Comparison of ENCODE assay signal across 26 mouse cellular contexts in the genomic region with DNA sequence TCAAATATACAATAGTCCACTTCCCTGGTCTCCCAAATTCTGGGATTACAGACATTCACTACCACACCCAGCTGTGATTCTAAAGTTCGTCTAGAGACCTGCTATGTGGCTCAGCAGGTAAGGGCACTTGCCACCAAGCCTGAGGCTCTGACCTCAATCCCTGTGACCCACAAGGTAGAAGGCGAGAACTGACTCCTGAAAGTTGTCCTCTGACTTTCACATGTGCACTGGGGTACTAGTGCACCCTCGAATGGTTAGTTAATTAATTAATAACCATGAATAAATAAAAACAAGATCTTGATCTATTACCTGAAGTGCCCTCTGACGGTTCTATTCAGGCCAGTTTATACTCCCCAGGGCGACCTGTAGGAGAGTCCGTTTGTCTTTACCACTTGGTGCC. TPM values are rescaled to one million over a fixed set of nuclear protein-coding genes. Genes with fewer than 3 reads are reported as not detected.
DNase-seq lines count a peak whose midpoint lies in the region; ATAC-seq and TF ChIP-seq lines count a peak whose summit lies in the region.
"Had no signal": no experiment of that assay in that cellular context is flagged by ENCODE, and none has a peak within 500 bp of the region (broad histone marks: within the 10 kb centered on the region; RNA-seq: fewer than 3 reads in every experiment).

No protein-coding gene starts in this region.

- no peak overlapping the region for H3K9ac ChIP-seq in forebrain, embryonic 11.5 days (ENCODE audit: low read length)
- H3K9ac ChIP-seq in forebrain, embryonic 12.5 days, result no peak overlapping the region
- H3K9ac ChIP-seq in intestine, embryonic 14.5 days (ENCODE audit: low read length), result no peak overlapping the region
- H3K9ac ChIP-seq in intestine, postnatal 0 days (ENCODE audit: low read depth, low read length), result no peak overlapping the region
- H3K9ac ChIP-seq: embryonic facial prominence, embryonic 13.5 days; forebrain, postnatal 0 days; hindbrain, embryonic 12.5 days had no signal

- H3K27me3 ChIP-seq in forebrain, embryonic 11.5 days (ENCODE audit: control insufficient read depth, insufficient read depth, low read length), result no peaks in the 10 kb centered on the region
- H3K27me3 ChIP-seq in forebrain, embryonic 12.5 days, result no peaks in the 10 kb centered on the region
- H3K27me3 ChIP-seq in intestine, embryonic 14.5 days (replicated peaks; ENCODE audit: control insufficient read depth, insufficient read depth, low read length), result no peaks in the 10 kb centered on the region
- no peaks in the 10 kb centered on the region for H3K27me3 ChIP-seq in intestine, postnatal 0 days (replicated peaks; ENCODE audit: control insufficient read depth, insufficient read depth, low read length)
- H3K27me3 ChIP-seq in limb, embryonic 10.5 days (ENCODE audit: low read depth, poor library complexity, severe bottlenecking), result no peaks in the 10 kb centered on the region
- H3K27me3 ChIP-seq: embryonic facial prominence, embryonic 13.5 days; hindbrain, embryonic 12.5 days had no signal

- no peak overlapping the region for H3K4me2 ChIP-seq in forebrain, embryonic 11.5 days (ENCODE audit: low read depth, low read length, severe bottlenecking)
- H3K4me2 ChIP-seq in forebrain, embryonic 12.5 days, result no peak overlapping the region
- H3K4me2 ChIP-seq in intestine, embryonic 14.5 days (ENCODE audit: low read length), result no peak overlapping the region
- H3K4me2 ChIP-seq in intestine, postnatal 0 days (replicated peaks; ENCODE audit: low read depth), result no peak overlapping the region
- H3K4me2 ChIP-seq: embryonic facial prominence, embryonic 13.5 days; heart, embryonic 11.5 days; hindbrain, embryonic 12.5 days had no signal

- peak; percentile 27 for DNase-seq in forebrain, embryonic 11.5 days (ENCODE audit: low spot score)
- DNase-seq in kidney, adult 8-10 months, result peak; percentile 25 to 31
- no peak for DNase-seq in kidney, postnatal 14 days
- no peak for DNase-seq in intestine, embryonic 14.5 days (ENCODE audit: low spot score)
- no peak for DNase-seq in limb, embryonic 10.5 days (ENCODE audit: low spot score)
- DNase-seq in urinary bladder, postnatal 10 days (ENCODE audit: low spot score), result no peak
- DNase-seq: adrenal gland, adult 8-10 months; adrenal gland, postnatal 25 days; cerebellum, adult 11-12 months; cerebellum, adult 8-10 months; cerebellum, postnatal 10 days; cerebellum, postnatal 36 days; embryo, embryonic 11 days; forebrain, postnatal 0 days; gastrocnemius, adult 2 months; gastrocnemius, postnatal 14 days; heart, adult 11 months had no signal

- no peak for ATAC-seq in forebrain, embryonic 11.5 days (replicated peaks; ENCODE audit: low FRiP score)
- ATAC-seq in forebrain, embryonic 12.5 days (ENCODE audit: low FRiP score), result no peak
- 0 out of 2 replicates have a peak, but pooled peaks have one; percentile 16 for ATAC-seq in intestine, embryonic 14.5 days (replicated peaks; ENCODE audit: low FRiP score, low TSS enrichment, low read depth)
- 0 out of 2 replicates have a peak, but pooled peaks have one; percentile 31 for ATAC-seq in intestine, postnatal 0 days
- ATAC-seq: activated CD4-positive, CD25-positive, alpha-beta regulatory T cell, adult 4 months; forebrain, embryonic 14.5 days; forebrain, postnatal 0 days had no signal

- peaks cover 3% of the 10 kb centered on the region; the same call in 1 of the 2 replicates for H3K36me3 ChIP-seq in forebrain, embryonic 11.5 days (ENCODE audit: control insufficient read depth, insufficient read depth, low read length)
- H3K36me3 ChIP-seq in forebrain, embryonic 12.5 days (replicated peaks), result peaks cover 57% of the 10 kb centered on the region
- peaks cover 84% of the 10 kb centered on the region for H3K36me3 ChIP-seq in intestine, embryonic 14.5 days (ENCODE audit: control insufficient read depth, insufficient read depth, low read length)
- peaks cover 77% of the 10 kb centered on the region for H3K36me3 ChIP-seq in intestine, postnatal 0 days (ENCODE audit: control insufficient read depth, insufficient read depth)
- H3K36me3 ChIP-seq in limb, embryonic 10.5 days, result peaks cover 87% of the 10 kb centered on the region

- no peak overlapping the region for H3K27ac ChIP-seq in forebrain, embryonic 11.5 days (ENCODE audit: low read depth, low read length)
- H3K27ac ChIP-seq in forebrain, embryonic 12.5 days, result no peak overlapping the region
- H3K27ac ChIP-seq in intestine, embryonic 14.5 days (ENCODE audit: low read depth), result no peak overlapping the region
- H3K27ac ChIP-seq in intestine, postnatal 0 days (ENCODE audit: low read depth, low read length), result no peak overlapping the region
- H3K27ac ChIP-seq in limb, embryonic 10.5 days, result no peak overlapping the region
- H3K27ac ChIP-seq: embryonic facial prominence, embryonic 10.5 days; embryonic facial prominence, embryonic 13.5 days; gastrocnemius, adult 2 months; hindbrain, embryonic 12.5 days had no signal

- no peak overlapping the region for H3K4me3 ChIP-seq in forebrain, embryonic 11.5 days (ENCODE audit: low read depth, low read length)
- no peak overlapping the region for H3K4me3 ChIP-seq in forebrain, embryonic 12.5 days (replicated peaks)
- no peak overlapping the region for H3K4me3 ChIP-seq in intestine, embryonic 14.5 days (ENCODE audit: low read depth, low read length)
- no peak overlapping the region for H3K4me3 ChIP-seq in intestine, postnatal 0 days (ENCODE audit: low read depth, low read length)
- H3K4me3 ChIP-seq in limb, embryonic 10.5 days, result no peak overlapping the region
- H3K4me3 ChIP-seq: embryonic facial prominence, embryonic 10.5 days; embryonic facial prominence, embryonic 13.5 days; erythroblast, embryonic 14.5 days; gastrocnemius, adult 2 months; hindbrain, embryonic 12.5 days had no signal

- TF ChIP-seq CTCF in intestine, postnatal 0 days (IDR thresholded peaks at IDR 0.05; ENCODE audit: low read depth), result no peak

- no peaks in the 10 kb centered on the region for H3K4me1 ChIP-seq in forebrain, embryonic 11.5 days (replicated peaks; ENCODE audit: control insufficient read depth, insufficient read depth, low read length)
- H3K4me1 ChIP-seq in forebrain, embryonic 12.5 days, result no peaks in the 10 kb centered on the region
- H3K4me1 ChIP-seq in intestine, embryonic 14.5 days (replicated peaks; ENCODE audit: control insufficient read depth, insufficient read depth, low read length), result no peaks in the 10 kb centered on the region
- no peaks in the 10 kb centered on the region for H3K4me1 ChIP-seq in intestine, postnatal 0 days (replicated peaks; ENCODE audit: control insufficient read depth, insufficient read depth, low read length)
- H3K4me1 ChIP-seq in limb, embryonic 10.5 days, result no peaks in the 10 kb centered on the region
- H3K4me1 ChIP-seq: embryonic facial prominence, embryonic 10.5 days; embryonic facial prominence, embryonic 13.5 days; hindbrain, embryonic 12.5 days had no signal

- 86% methylated on average over 6 of the region's 6 CpGs for WGBS in forebrain, embryonic 11.5 days
- 88% methylated on average over 6 of the region's 6 CpGs for WGBS in forebrain, embryonic 12.5 days
- 79% methylated on average over 6 of the region's 6 CpGs for WGBS in intestine, embryonic 14.5 days
- WGBS in intestine, postnatal 0 days, result 50% methylated on average over 6 of the region's 6 CpGs
- 87% methylated on average over 6 of the region's 6 CpGs for WGBS in limb, embryonic 10.5 days

- no peaks in the 10 kb centered on the region for H3K9me3 ChIP-seq in forebrain, embryonic 11.5 days (ENCODE audit: control insufficient read depth, low read length)
- H3K9me3 ChIP-seq in forebrain, embryonic 12.5 days, result no peaks in the 10 kb centered on the region
- H3K9me3 ChIP-seq in intestine, embryonic 14.5 days (ENCODE audit: control insufficient read depth, low read length), result no peaks in the 10 kb centered on the region
- H3K9me3 ChIP-seq in intestine, postnatal 0 days (ENCODE audit: control insufficient read depth), result no peaks in the 10 kb centered on the region
- no peaks in the 10 kb centered on the region for H3K9me3 ChIP-seq in limb, embryonic 10.5 days (replicated peaks)
- H3K9me3 ChIP-seq: embryonic facial prominence, embryonic 10.5 days; embryonic facial prominence, embryonic 13.5 days; hindbrain, embryonic 12.5 days had no signal

RNA-seq across cellular contexts. Expression of gene Kif1c, which starts 12.9 kb away (rescaled TPM):
- 6.4 and 6.9 TPM in 2 replicates for polyA plus RNA-seq in forebrain, embryonic 11.5 days (2014; fragmentation: Nextera tagmentation; extraction: Ambion mirVana)
- 1.7 and 3.2 TPM in 2 replicates for polyA plus RNA-seq in forebrain, embryonic 12.5 days (2016; fragmentation: Nextera tagmentation; extraction: Ambion mirVana)
- 11.4 and 14.3 TPM in 2 replicates for polyA plus RNA-seq in intestine, embryonic 14.5 days (2014; fragmentation: Nextera tagmentation; extraction: Ambion mirVana)
- 4.4 and 5.4 TPM in 2 replicates for polyA plus RNA-seq in intestine, postnatal 0 days (2015; fragmentation: Nextera tagmentation; extraction: Ambion mirVana)
- polyA plus RNA-seq in limb, embryonic 10.5 days (2016; fragmentation: Nextera tagmentation; extraction: Ambion mirVana), result 2.0 and 2.2 TPM in 2 replicates

RNA-seq across cellular contexts. Expression of gene Inca1, which starts 13.3 kb away (rescaled TPM):
- 0.65 and 1.3 TPM in 2 replicates for polyA plus RNA-seq in forebrain, embryonic 11.5 days (2014; fragmentation: Nextera tagmentation; extraction: Ambion mirVana)
- polyA plus RNA-seq in forebrain, embryonic 12.5 days (2016; fragmentation: Nextera tagmentation; extraction: Ambion mirVana), result 0.55 and 0.96 TPM in 2 replicates
- polyA plus RNA-seq in intestine, embryonic 14.5 days (2014; fragmentation: Nextera tagmentation; extraction: Ambion mirVana), result 1.5 and 1.6 TPM in 2 replicates
- 2.8 and 3.3 TPM in 2 replicates for polyA plus RNA-seq in intestine, postnatal 0 days (2015; fragmentation: Nextera tagmentation; extraction: Ambion mirVana)
- polyA plus RNA-seq in limb, embryonic 10.5 days (2016; fragmentation: Nextera tagmentation; extraction: Ambion mirVana), result 1.1 and 1.2 TPM in 2 replicates
- polyA plus RNA-seq: erythroblast, embryonic 14.5 days had no signal

RNA-seq across cellular contexts. Expression of gene Camta2, which starts 25.3 kb away (rescaled TPM):
- 10.8 and 11.4 TPM in 2 replicates for polyA plus RNA-seq in forebrain, embryonic 11.5 days (2014; fragmentation: Nextera tagmentation; extraction: Ambion mirVana)
- 12.6 and 13.9 TPM in 2 replicates for polyA plus RNA-seq in forebrain, embryonic 12.5 days (2016; fragmentation: Nextera tagmentation; extraction: Ambion mirVana)
- polyA plus RNA-seq in intestine, embryonic 14.5 days (2014; fragmentation: Nextera tagmentation; extraction: Ambion mirVana), result 16.2 and 17.2 TPM in 2 replicates
- 11.7 and 12.3 TPM in 2 replicates for polyA plus RNA-seq in intestine, postnatal 0 days (2015; fragmentation: Nextera tagmentation; extraction: Ambion mirVana)
- 8.9 and 11.6 TPM in 2 replicates for polyA plus RNA-seq in limb, embryonic 10.5 days (2016; fragmentation: Nextera tagmentation; extraction: Ambion mirVana)

RNA-seq across cellular contexts. Expression of gene Spag7, which starts 44.0 kb away (rescaled TPM):
- 160 and 167 TPM in 2 replicates for polyA plus RNA-seq in forebrain, embryonic 11.5 days (2014; fragmentation: Nextera tagmentation; extraction: Ambion mirVana)
- polyA plus RNA-seq in forebrain, embryonic 12.5 days (2016; fragmentation: Nextera tagmentation; extraction: Ambion mirVana), result 144 and 149 TPM in 2 replicates
- polyA plus RNA-seq in intestine, embryonic 14.5 days (2014; fragmentation: Nextera tagmentation; extraction: Ambion mirVana), result 140 and 154 TPM in 2 replicates
- 61.3 and 66.2 TPM in 2 replicates for polyA plus RNA-seq in intestine, postnatal 0 days (2015; fragmentation: Nextera tagmentation; extraction: Ambion mirVana)
- 182 and 196 TPM in 2 replicates for polyA plus RNA-seq in limb, embryonic 10.5 days (2016; fragmentation: Nextera tagmentation; extraction: Ambion mirVana)

RNA-seq across cellular contexts. Expression of gene Zfp3, which starts 50.8 kb away (rescaled TPM):
- polyA plus RNA-seq in forebrain, embryonic 11.5 days (2014; fragmentation: Nextera tagmentation; extraction: Ambion mirVana), result 9.2 and 10.4 TPM in 2 replicates
- 10.7 and 11.4 TPM in 2 replicates for polyA plus RNA-seq in forebrain, embryonic 12.5 days (2016; fragmentation: Nextera tagmentation; extraction: Ambion mirVana)
- 6.1 and 6.2 TPM in 2 replicates for polyA plus RNA-seq in intestine, embryonic 14.5 days (2014; fragmentation: Nextera tagmentation; extraction: Ambion mirVana)
- 4.4 and 5.0 TPM in 2 replicates for polyA plus RNA-seq in intestine, postnatal 0 days (2015; fragmentation: Nextera tagmentation; extraction: Ambion mirVana)
- 3.0 and 5.1 TPM in 2 replicates for polyA plus RNA-seq in limb, embryonic 10.5 days (2016; fragmentation: Nextera tagmentation; extraction: Ambion mirVana)

Comparison
In these comparisons a context has a peak if more than half of its experiments do, and no peak if none do; other contexts are left out.
1. DNase-seq: peak in forebrain, embryonic 11.5 days (single experiment) and kidney, adult 8-10 months (2 of 2); none in kidney, postnatal 14 days (single experiment), intestine, embryonic 14.5 days (single experiment), limb, embryonic 10.5 days (single experiment) and urinary bladder, postnatal 10 days (single experiment).
2. ATAC-seq: peak in intestine, embryonic 14.5 days (single experiment) and intestine, postnatal 0 days (single experiment); none in forebrain, embryonic 11.5 days (single experiment) and forebrain, embryonic 12.5 days (single experiment).